Mouse (Mus musculus): ENCODE measurements around the gene Mtrex. TPM values are rescaled to one million over a fixed set of nuclear protein-coding genes. Genes with fewer than 3 reads are reported as not detected.

Gene Mtrex
- total RNA-seq, 1 experiment from 2014 or later: 61.4 TPM

- no peak for ATAC-seq (replicated peaks; ENCODE audit: insufficient number of reproducible peaks, low FRiP score, low TSS enrichment, poor library complexity, severe bottlenecking)
These were observed 89.5 kb downstream of the Mtrex start for GRCm38 (mm10) chr13:112837621-112838155.

GRCm38 (mm10) chr13:112836951-112837350 lies 90.2 kb downstream of the Mtrex start:
- ATAC-seq (replicated peaks; ENCODE audit: insufficient number of reproducible peaks, low FRiP score, low TSS enrichment, poor library complexity, severe bottlenecking): no peak

GRCm38 (mm10) chr13:112835113-112835512 lies 92.1 kb downstream of the Mtrex start:
- ATAC-seq (replicated peaks; ENCODE audit: insufficient number of reproducible peaks, low FRiP score, low TSS enrichment, poor library complexity, severe bottlenecking): no peak

GRCm38 (mm10) chr13:112833895-112834263 lies 93.3 kb downstream of the Mtrex start:
- no peak for ATAC-seq (replicated peaks; ENCODE audit: insufficient number of reproducible peaks, low FRiP score, low TSS enrichment, poor library complexity, severe bottlenecking)

GRCm38 (mm10) chr13:112833253-112833894 lies 93.8 kb downstream of the Mtrex start:
- ATAC-seq (replicated peaks; ENCODE audit: insufficient number of reproducible peaks, low FRiP score, low TSS enrichment, poor library complexity, severe bottlenecking): no peak

- no peak for ATAC-seq (replicated peaks; ENCODE audit: insufficient number of reproducible peaks, low FRiP score, low TSS enrichment, poor library complexity, severe bottlenecking)
These were observed 94.6 kb downstream of the Mtrex start for GRCm38 (mm10) chr13:112832589-112832988.

- ATAC-seq (replicated peaks; ENCODE audit: insufficient number of reproducible peaks, low FRiP score, low TSS enrichment, poor library complexity, severe bottlenecking): no peak
These were observed 97.6 kb downstream of the Mtrex start for GRCm38 (mm10) chr13:112829619-112830018.

- ATAC-seq (replicated peaks; ENCODE audit: insufficient number of reproducible peaks, low FRiP score, low TSS enrichment, poor library complexity, severe bottlenecking): no peak
These were observed 101.7 kb downstream of the Mtrex start for GRCm38 (mm10) chr13:112825479-112825878.

- ATAC-seq (replicated peaks; ENCODE audit: insufficient number of reproducible peaks, low FRiP score, low TSS enrichment, poor library complexity, severe bottlenecking): no peak
These were observed 103.1 kb downstream of the Mtrex start for GRCm38 (mm10) chr13:112823911-112824648.

- no peak for ATAC-seq (replicated peaks; ENCODE audit: insufficient number of reproducible peaks, low FRiP score, low TSS enrichment, poor library complexity, severe bottlenecking)
These were observed 103.8 kb downstream of the Mtrex start for GRCm38 (mm10) chr13:112823236-112823910.

- ATAC-seq (replicated peaks; ENCODE audit: insufficient number of reproducible peaks, low FRiP score, low TSS enrichment, poor library complexity, severe bottlenecking): no peak
These were observed 104.8 kb downstream of the Mtrex start for GRCm38 (mm10) chr13:112822413-112822812.

GRCm38 (mm10) chr13:112818125-112818524 lies 109.1 kb downstream of the Mtrex start:
- no peak for ATAC-seq (replicated peaks; ENCODE audit: insufficient number of reproducible peaks, low FRiP score, low TSS enrichment, poor library complexity, severe bottlenecking)

Other genes starting within 250 kb of the Mtrex start
- 1.6 to 1.8 TPM in 2 of 3 replicates, not detected in the other for gene Plpp1, start 126.6 kb downstream of the Mtrex start, total RNA-seq (2017)
- gene Dhx29, start 56 bp upstream of the Mtrex start, total RNA-seq (2017): 20.5 to 31.6 TPM (median 22.8 TPM) in 3 replicates
- 0.48 to 1.8 TPM (median 0.49 TPM) in 3 replicates for gene Ccno, start 60.4 kb upstream of the Mtrex start, total RNA-seq (2017)
- not detected in 3 replicates for gene Mcidas, start 66.4 kb upstream of the Mtrex start, total RNA-seq (2017)
- 1.0 to 11.5 TPM (median 6.1 TPM) in 3 replicates for gene Cdc20b, start 107.7 kb upstream of the Mtrex start, total RNA-seq (2017)
- 8.4 to 18.8 TPM (median 16.9 TPM) in 3 replicates for gene Gpx8, start 119.0 kb upstream of the Mtrex start, total RNA-seq (2017)
- gene Gzma, start 173.6 kb upstream of the Mtrex start, total RNA-seq (2017): 4,041 to 9,842 TPM (median 4,610 TPM) in 3 replicates